Mouse (Mus musculus): ENCODE data around the gene Trim7.

GRCm38 (mm10) chr11:48790946-48791345 is 35.0 kb upstream of the Trim7 start:
- TF ChIP-seq POLR2A (IDR thresholded peaks at IDR 0.05; ENCODE audit: insufficient read depth, low read length) (no peak), EP300 (IDR thresholded peaks at IDR 0.05; ENCODE audit: insufficient read depth, low read depth, low read length) (no peak), CTCF (IDR thresholded peaks at IDR 0.05; ENCODE audit: low read depth, low read length) (no peak)
